Mouse (Mus musculus): ENCODE results near the gene Map4k2.

Map4k2 gene

DNA sequence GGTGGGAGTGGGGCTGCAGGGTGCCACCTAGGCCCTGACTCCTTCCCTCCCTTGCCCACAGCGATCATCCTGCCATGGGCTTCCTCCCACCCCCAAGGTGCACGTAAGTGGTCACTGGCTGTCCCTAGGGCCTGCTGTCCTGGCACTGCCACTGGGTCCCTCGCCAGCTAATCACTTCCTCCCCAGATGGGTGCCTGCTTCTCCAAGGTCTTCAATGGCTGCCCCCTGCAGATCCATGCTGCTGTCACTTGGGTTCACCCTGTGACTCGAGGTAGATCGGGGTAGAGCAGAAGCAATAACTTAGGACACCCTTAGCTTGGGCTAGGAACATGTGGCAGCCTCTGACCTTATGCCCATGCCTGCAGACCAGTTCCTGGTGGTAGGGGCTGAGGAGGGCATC lies 5.1 kb downstream of the Map4k2 start:
- DNase-seq (ENCODE audit: low spot score): no peak

DNA sequence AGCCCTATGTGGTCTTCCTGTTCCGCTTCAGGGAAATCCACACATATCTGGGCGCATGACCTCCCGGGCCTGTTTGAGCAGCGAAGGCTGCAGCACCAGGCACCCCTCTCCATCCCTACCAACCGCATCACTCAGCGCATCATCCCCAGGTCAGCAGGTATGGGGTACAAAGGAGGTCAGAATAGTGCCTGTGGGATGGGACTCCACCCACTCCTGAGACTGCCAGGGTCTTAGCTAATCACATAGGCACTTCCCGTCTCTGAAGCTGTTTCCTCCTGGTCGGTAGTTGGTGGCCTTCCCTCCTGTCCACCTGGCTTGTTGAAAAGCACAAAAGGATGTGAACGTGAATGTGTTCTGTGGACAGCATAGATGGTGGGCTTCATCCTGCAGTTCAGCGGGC lies 5.7 kb downstream of the Map4k2 start:
- no peak for DNase-seq (ENCODE audit: low spot score)

DNA sequence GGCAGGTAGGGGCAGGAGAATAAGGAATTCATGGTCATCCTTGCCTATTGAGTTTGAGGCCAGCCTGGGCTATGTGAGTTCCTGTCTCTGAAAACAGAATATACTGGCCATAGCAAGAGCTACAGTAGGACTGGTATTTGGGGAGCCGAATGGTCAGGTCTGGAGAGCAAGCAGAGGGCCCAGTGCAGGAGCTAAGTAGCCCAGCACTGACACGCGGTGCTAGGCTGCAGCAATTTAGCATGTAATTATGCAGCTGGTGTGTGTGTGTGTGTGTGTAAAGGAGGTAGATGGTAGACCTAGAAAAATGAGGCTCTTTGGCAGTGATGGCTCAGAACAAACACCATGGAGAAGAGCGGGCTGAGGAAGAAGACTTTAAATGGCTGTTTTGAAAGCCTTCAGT lies 6.7 kb downstream of the Map4k2 start:
- DNase-seq (ENCODE audit: low spot score): no peak

DNA sequence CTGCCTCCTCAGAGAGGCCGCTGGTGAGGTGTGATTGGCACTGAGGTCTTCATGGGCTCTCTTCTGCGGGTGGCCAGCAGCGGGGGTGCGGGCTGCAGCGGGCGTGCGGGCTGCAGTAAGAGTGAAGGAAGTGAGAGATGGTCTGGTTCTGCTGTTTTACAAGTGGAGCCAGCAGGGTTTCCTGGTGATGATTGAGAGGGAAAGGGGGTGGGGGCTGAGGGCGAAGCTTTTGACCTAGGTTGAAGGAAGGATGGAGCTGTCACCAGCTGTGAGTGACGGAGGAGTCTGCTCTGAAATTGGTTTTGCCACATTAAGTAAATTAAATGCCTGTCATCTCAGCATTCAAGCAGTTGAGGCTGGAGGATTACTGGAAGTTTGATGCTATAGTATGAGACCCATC lies 7.8 kb downstream of the Map4k2 start:
- DNase-seq (ENCODE audit: low spot score): no peak

DNA sequence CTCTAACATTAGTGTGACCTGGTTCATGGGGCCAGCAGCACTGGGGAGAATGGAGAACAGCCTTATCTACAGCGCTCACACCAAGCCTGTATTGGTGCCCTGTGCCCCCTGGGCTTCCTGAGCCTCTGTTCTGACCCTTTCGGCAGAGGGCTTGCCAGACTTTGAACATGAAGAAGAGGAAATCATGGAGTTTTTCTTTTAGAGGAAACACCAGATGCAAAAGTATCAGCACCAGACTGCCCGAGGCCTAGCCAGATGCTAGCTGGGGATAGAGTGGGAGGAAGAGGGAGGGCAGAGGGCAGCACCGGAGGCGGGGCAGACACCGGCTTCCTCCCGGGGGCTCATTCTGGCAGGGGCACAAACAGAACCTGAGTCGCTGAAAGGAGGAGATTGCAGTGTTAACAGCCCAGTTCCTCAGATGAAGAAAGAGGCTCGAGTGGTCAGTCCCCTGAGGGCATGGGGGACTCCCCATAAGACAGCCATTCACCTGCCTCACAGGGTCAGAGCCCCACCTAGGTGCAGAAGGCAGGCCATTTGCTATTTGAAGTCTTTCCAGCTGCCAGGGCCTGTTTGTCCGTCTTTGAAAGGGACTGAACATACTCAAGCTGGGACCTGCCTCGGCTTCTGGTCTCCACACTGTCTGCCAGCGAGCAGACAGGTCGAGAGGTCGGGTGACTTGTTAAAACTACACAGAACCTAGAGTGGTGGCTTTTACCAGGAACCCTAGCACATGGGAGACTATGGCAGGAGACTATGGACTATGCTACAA lies 8.5 kb downstream of the Map4k2 start:
- no peak for DNase-seq (ENCODE audit: low spot score)

DNA sequence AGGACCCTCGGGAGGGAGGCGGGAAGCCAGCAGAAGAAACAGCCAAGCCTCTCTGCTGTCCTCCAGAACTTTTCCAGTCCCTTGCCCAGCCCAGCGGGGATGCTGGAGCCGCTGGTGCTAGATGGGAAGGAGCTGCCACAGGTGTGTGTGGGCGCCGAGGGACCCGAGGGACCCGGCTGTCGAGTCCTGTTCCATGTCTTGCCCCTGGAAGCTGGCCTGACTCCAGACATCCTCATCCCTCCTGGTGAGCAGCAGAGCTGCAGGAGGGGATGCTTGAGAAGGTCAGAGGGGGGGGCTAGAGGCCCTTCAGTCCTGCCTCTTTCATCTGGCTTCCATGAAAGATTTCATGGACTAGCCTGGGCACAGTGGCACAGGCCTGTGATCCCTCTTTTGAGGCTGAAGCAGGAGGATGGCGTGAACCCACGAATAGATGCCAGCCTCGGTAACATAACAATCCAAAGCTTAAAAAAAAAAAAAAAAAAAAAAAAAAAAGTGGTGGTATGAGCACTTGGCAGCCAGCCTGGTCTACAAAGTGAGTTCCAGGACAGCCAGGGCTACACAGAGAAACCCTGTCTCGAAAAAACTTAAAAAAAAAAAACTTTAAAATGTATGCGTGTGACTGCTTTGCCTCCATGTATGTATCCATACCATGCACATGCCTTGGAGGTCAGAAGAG lies 10.6 kb downstream of the Map4k2 start:
- DNase-seq (ENCODE audit: low spot score): no peak

DNA sequence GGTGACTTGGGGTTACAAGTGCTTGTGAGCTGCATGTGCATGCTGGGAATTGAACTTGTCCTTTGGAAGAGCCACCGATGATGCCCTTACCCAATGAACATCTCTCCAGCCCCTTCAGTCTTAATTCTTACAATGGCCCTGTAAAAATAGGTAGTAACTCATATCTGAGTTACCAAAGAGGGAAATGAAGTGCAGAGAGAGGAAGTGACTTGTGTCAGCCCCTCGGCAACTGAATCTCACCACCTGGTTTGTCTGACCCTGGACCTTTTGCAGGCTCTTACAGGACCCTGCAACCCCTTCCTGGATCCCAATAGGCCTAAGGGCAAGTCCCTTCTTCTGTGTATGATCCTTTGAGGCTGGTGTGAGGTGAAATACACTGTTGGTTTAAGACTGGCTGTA lies 11.2 kb downstream of the Map4k2 start:
- no peak for DNase-seq (ENCODE audit: low spot score)

DNA sequence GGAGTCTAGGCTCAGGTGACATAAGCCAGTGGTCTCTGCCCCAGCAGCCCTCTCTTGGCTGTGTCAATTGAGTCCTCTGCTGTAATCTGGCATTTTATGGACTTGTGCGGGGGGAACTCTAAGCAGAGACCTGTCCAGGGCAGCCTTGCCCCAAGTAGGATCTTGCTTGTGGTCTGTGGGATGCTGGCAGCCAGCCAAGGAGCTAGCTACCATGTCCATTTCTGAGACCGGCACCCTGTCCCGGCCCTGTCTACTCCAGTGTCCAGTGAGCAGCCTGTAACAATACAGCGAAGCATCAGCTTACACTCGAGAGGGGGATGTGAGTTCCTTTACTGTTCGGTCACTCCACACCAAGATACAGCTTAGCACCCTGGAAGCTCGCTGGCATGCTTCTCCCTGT lies 13.1 kb downstream of the Map4k2 start:
- DNase-seq (ENCODE audit: low spot score): no peak

DNA sequence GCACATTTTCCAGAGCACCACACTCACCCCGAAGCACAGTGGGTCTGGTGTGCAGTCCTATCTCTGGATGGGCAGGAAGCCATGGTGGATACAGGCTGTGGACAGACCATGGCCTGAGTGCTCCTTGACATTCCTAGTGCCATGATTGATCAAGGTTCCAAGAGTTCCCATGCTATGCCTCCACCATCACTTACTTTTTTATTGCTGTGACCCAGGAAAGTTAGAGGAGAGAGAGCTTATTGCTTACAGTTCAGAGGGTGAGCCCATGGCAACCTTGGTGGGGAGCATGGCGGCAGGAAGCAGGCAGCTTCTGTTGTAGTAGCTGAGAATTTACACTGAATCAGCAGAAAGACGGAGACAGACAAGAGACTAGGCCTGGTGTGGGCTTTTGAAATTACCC lies 20.4 kb downstream of the Map4k2 start:
- no peak for DNase-seq (ENCODE audit: low spot score)

DNA sequence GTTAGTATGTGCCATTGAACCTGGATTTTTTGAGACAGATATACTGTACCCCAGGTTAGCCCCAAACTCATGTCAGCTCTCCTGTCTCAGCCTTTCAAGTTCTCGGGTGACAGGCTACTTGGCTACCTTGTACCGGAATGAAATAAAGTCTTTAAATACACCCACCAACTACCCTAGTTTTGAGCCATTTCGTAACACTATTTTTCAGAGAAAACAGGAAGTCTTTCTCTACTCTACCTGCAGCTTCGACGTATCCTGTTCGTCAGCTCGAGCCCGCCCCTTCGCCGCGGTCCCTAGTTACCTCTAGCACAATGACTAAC lies 22.1 kb downstream of the Map4k2 start:
- no peak for DNase-seq (ENCODE audit: low spot score)

DNA sequence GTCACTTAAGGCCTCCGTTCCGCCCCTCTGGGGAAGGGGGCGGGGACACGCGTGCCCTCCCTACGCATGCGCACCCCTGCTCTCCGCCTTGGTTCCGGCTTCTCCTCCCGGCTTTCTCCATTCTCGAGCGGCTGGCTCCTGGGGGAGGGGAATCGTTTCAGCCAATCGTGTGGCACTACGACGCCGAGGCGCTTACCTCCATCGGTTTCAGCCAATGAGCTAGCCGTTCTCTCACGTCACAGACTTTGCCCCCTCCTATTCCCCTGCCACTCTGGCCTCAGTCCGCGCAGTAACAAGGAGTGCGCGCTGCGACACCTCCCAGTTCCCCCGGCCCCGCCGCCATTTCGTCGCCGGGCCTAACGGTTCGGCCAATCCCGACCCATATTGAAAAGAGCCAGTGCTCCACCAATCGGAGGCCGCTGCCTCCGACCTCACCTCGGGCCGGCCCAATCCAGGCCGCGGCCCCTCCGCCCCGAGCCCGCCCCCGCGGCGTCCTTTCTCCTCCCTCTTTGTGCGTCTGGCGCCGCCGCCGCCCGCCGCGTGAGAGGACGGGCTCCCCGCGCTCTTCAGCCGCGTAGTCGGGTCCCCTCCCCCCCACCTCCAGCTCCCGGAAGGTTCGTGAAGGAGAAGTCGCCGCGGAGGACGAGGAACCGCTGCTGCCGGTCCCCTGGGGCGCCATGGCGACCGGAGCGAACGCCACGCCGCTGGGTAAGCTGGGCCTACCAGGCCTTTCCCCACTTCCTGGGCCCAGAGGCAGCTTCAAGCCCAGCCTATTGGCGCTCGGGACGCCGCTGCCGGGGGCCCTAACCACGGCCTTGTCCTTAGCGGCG lies 22.7 kb downstream of the Map4k2 start, which contains the start of gene Sf1:
Gene Sf1 (plus strand): TSS at position 280 of the 830 bp plus-strand sequence.
- peak; percentile 100 for DNase-seq (ENCODE audit: low spot score)

DNA sequence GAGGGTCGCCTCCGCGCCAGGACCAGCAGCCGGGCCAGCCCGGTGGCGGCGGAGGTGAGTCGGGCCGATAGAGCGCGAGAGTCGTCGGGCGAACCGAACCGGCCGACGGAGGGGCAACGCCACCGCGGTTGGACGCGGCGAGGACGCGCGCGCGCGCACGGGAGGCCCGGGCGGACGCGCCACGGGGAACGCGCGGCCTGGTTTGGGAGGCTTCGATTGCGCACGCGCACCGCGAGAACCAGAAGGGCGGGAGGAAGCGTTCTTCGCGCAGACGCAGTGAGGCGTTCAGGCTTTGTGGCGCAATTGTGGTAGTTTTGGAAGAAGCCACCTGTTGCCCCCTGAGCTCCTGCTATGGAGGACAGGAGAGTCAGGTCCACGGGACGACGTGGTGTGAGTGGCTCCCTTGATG lies 23.4 kb downstream of the Map4k2 start:
- DNase-seq (ENCODE audit: low spot score): peak; percentile 89

DNA sequence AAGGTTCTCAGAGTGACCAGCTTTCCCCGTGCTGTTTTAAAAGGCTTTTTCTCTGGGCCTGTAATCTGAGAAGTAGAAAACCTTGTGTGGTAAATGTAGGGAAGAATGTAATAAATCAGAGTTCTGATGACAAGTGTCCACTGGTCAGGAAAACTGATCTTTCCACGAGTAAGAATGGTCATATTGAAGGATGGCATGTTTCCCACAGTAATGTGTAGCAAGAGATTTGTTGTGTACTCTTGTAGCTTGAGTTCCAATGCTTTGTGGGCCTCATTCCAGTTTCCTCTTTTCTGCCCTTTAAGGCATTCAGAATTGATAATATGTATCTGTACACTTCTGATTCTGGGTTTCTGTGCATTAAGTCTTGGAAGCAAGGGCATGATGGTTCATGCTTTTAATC lies 23.9 kb downstream of the Map4k2 start:
- DNase-seq (ENCODE audit: low spot score): no peak

DNA sequence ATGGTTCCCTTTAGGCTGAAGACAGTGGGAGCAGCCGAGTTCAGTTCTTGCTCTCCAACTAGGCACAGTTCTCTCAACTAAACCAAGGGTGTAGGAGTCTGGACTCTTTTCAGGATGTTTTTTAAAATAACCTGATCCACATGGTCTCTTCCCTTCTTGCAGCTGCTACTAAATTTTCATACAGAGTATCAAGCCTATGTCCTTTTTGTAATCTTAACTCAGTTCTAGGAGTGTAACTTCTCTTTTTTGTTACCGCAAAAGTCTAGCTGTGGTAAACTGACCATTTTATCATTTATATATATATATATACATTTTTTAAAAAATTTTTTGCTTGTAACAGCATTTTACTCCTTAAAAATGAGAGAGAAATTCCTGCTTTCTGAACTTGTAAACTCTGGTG lies 29.2 kb downstream of the Map4k2 start:
- no peak for DNase-seq (ENCODE audit: low spot score)

DNA sequence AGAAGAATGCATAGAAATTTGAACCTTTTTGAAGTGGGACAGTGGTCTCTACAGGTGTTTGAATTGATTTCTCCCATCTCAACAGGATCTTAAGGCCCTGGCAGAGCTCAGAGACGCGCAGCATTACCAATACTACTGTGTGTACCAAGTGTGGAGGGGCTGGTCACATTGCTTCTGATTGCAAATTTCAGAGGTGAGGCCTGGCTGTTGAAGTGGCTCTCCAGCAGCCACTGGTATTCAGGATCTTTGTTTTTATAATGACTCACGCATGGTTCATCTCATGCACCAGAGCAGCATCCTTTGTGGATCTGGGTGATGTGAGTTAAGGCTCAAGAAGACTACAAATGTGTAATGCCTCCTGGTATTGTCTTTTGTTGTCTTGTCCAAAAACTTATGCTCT lies 31.5 kb downstream of the Map4k2 start:
- DNase-seq (ENCODE audit: low spot score): no peak

DNA sequence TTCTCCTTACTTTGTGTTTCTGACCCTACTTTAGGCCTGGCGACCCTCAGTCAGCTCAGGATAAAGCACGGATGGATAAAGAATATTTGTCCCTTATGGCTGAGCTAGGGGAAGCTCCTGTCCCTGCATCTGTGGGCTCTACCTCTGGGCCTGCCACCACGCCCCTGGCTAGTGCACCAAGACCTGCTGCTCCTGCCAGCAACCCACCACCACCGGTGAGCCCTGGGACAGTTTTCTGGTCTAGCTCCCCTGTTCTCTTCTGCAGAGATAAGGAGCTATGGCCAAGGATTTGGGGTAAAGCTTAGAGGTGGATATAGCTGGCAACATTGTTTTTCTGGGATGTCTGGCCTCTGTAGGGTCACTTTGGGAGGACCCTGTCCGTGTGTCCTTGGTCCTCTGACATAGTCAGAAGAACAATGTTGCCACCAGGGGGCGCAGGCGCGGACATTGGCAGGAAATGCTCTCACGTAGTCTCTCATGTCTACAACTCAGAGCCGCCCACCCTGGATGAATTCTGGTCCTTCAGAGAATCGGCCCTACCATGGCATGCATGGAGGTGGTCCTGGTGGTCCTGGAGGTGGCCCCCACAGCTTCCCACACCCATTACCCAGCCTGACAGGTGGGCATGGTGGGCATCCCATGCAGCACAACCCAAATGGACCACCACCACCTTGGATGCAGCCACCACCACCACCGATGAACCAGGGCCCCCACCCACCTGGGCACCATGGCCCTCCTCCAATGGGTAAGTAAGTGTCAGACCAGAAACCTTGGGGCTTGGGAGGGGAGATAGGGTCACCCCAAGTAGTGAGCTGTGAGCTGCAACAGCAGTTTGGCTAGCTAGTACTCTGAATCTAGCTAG lies 32.8 kb downstream of the Map4k2 start:
- DNase-seq (ENCODE audit: low spot score): peak; percentile 79

DNA sequence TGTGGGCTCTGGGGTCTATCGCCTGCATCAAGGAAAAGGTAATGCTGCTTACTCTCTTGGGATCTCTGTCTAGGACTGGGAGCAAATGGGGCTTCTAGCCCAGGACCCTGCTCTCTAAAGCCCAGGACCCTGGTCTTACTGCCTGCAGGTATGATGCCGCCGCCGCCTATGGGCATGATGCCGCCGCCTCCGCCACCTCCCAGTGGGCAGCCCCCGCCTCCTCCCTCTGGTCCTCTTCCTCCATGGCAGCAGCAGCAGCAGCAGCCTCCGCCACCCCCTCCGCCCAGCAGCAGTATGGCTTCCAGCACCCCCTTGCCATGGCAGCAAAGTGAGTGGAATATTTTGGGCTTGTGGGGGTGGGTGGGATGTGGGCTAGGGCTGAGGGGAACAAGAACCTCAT lies 33.6 kb downstream of the Map4k2 start:
- DNase-seq (ENCODE audit: low spot score): no peak

DNA sequence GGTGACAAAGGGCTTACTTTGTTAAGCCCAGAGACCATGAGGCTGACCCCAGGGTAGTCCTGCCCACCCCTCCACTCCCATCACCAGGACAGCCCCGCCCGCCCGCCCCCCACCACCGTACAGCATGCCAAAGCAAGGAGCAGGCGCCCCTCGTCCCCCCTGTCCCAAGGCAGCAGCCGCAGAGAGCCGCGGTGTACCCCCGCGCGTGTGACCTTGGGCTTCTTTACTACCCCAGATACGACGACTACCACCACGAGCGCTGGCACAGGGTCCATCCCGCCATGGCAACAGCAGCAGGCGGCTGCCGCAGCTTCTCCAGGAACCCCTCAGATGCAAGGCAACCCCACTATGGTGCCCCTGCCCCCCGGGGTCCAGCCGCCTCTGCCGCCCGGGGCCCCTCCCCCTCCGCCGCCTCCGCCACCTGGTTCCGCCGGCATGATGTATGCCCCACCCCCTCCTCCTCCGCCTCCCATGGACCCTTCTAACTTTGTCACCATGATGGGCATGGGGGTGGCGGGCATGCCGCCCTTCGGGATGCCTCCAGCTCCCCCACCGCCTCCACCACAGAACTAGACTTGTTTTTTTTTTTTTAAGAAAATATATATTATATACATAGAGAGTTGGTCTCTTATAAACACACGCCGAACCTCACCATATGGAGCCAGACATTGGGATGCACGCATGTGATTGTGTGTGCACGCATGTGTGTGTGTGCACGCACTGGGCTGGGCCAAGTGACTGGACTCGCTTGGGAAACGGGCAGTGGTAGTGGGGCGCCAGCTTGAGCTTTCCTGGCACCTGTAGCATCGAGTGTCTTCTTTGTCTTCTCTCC lies 34.7 kb downstream of the Map4k2 start:
- DNase-seq (ENCODE audit: low spot score): no peak

DNA sequence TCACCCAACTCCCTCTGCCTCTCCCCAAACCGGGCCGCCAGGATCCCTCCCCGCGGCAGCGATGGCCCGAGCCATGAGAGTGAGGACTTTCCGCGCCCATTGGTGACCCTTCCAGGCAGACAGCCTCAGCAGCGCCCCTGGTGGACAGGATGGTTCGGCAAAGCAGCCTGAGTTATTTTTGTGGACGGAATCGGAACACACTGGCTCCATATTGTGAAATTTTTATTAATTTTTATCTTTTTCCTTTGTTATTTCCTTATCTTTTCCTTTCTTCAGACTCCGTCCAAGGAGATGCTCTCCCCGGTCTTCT lies 35.3 kb downstream of the Map4k2 start:
- peak; percentile 41 for DNase-seq (ENCODE audit: low spot score)

DNA sequence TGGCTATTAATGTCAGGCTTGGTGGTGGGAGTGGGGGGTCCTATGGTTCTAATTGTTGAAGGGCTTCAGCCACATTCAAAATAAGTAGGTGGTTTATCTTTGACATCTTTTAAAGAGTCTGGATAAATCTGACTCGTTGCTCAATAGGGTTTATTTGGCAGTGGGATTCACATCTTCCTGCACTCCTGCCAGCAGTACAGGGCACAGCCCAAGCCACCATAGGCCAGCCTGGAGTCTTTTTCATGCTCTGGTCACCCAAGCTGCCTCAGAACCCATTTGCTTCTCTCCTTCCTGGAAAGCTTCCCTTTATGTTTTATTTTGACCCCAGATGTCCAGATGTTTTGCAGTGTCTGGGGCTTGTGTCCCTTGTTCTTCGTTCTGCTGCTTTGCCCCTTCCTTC lies 35.7 kb downstream of the Map4k2 start:
- DNase-seq (ENCODE audit: low spot score): no peak

DNA sequence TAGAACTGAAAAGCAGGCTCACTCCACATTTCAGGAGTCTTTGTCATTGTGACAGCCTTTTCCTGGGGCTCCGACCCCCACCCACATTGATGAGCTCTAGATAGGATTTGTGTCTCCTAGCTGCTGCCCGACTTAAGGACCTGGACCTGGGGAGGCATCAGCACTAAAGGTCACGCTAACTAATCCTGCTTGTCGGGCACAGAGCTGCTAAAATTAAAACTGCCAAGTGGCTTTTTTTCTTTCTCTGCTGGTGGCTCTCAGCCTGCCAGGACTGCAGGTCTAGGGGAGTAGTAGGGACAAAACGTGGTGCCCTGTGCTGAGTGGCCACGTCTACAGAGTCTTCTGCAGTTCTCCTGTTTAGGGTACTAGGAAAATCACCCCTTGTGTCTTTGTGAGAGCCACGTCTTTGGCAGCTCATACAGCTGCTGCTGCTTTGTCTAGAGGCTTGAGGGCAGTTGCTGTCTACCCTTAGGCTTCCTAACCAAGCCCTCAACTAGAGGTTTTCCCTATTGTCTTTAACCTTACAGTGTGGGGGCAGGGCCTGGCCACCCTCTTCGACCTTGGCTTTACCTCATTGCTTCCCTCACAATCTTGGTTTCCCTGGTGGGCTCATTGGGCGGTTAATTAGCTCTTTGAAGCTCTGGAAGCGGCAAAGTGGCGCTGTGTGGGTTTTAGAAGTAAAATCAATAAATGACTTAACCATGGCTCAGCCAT lies 36.5 kb downstream of the Map4k2 start:
- DNase-seq (ENCODE audit: low spot score): no peak
